8 mouse cellular contexts compared by ENCODE assay signal in the genomic region with DNA sequence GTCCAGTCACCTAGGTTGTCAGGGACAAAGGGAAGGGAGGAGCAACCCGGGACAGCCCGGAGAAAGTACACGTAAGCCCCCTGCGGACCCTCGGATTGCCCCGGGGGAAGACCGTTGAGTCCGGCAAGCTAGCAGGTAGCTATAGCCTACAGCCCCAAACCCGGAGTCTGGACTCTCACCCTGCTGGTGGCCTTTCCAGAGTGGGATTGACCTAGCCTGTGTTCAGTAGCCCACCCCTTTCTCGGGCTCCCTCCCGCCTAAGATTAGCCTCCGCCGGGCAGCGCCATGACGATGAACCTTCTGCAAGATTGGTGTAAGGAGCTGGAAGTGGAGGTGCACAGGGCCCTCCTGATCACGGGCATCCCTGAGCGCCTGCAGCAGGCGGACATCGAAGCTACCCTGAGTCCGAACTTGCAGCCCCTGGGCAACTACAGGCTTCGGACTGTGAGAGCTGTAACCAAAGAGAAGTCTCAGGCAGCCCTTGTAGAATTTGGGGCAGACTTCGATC. TPM values are rescaled to one million over a fixed set of nuclear protein-coding genes. Genes with fewer than 3 reads are reported as not detected.
DNase-seq lines count a peak whose midpoint lies in the region; ATAC-seq and TF ChIP-seq lines count a peak whose summit lies in the region.

No protein-coding gene starts in this region.

- no peak for TF ChIP-seq EP300 in heart, adult 2 months (IDR thresholded peaks at IDR 0.05; ENCODE audit: insufficient read depth, low read depth, low read length)

- ATAC-seq in liver, embryonic 11.5 days (replicated peaks; ENCODE audit: low FRiP score): 0 out of 2 replicates have a peak, but pooled peaks have one; percentile 6
- ATAC-seq in erythroid progenitor cell, adult 5-6 weeks (replicated peaks; ENCODE audit: low FRiP score, poor library complexity, severe bottlenecking): no peak

- TF ChIP-seq CTCF in heart, adult 2 months (IDR thresholded peaks at IDR 0.05): no peak
- 0 out of 2 replicates have a peak, but pooled peaks have one; percentile 1 for TF ChIP-seq CTCF in thymus, adult 2 months (IDR thresholded peaks at IDR 0.05; ENCODE audit: borderline replicate concordance, control insufficient read depth, extremely low read depth, insufficient read depth, low read length, poor library complexity)

- H3K9me3 ChIP-seq in liver, embryonic 11.5 days (ENCODE audit: control insufficient read depth, low read length): no peaks in the 10 kb centered on the region

- intact Hi-C loops in heart, adult 2 months (cut with DNase I): no loop called here

- peak overlapping the region; percentile 84 for H3K9ac ChIP-seq in heart, adult 2 months (ENCODE audit: low read depth, low read length)
- peak overlapping the region; percentile 2 for H3K9ac ChIP-seq in liver, embryonic 11.5 days (ENCODE audit: low read depth, low read length)

- peak overlapping the region; percentile 79 for H3K4me2 ChIP-seq in liver, embryonic 11.5 days

- DNase-seq in heart, adult 2 months: peak in 1 of 2 experiments; percentile 42
- DNase-seq in heart, adult 18-20 months: no peak
- no peak for DNase-seq in thymus, adult 2 months
- no peak for DNase-seq in thymus, postnatal 14 days
- DNase-seq in liver, embryonic 11.5 days (ENCODE audit: low spot score): no peak
- DNase-seq in layer of hippocampus, adult 8-10 months (ENCODE audit: low spot score in 2 of 2): no peak
- no peak for DNase-seq in cerebellum, adult 8-10 months

- no peaks in the 10 kb centered on the region for H3K79me2 ChIP-seq in heart, adult 2 months (replicated peaks; ENCODE audit: control insufficient read depth, insufficient read depth, low read length)

- H3K4me3 ChIP-seq in heart, adult 2 months: peak overlapping the region; percentile 59
- peak overlapping the region; percentile 68 for H3K4me3 ChIP-seq in thymus, adult 2 months (ENCODE audit: control insufficient read depth, insufficient read depth, low read length)
- H3K4me3 ChIP-seq in liver, embryonic 11.5 days (ENCODE audit: low read depth, low read length): peak overlapping the region; percentile 53

- WGBS in heart, adult 2 months: 8% methylated on average over 22 of the region's 22 CpGs
- WGBS in thymus, adult 2 months: 9% methylated on average over 22 of the region's 22 CpGs
- WGBS in liver, embryonic 11.5 days: 4% methylated on average over 22 of the region's 22 CpGs

- no peaks in the 10 kb centered on the region for H3K36me3 ChIP-seq in heart, adult 2 months (ENCODE audit: control insufficient read depth, insufficient read depth, low read length)
- H3K36me3 ChIP-seq in thymus, adult 2 months (ENCODE audit: control insufficient read depth, insufficient read depth, low read length): no peaks in the 10 kb centered on the region
- no peaks in the 10 kb centered on the region for H3K36me3 ChIP-seq in liver, embryonic 11.5 days (ENCODE audit: control insufficient read depth, insufficient read depth, low read length)

- peak overlapping the region; percentile 56 for H3K27ac ChIP-seq in heart, adult 2 months
- no peak overlapping the region for H3K27ac ChIP-seq in thymus, adult 2 months (ENCODE audit: control insufficient read depth, insufficient read depth, low read length)
- no peak overlapping the region for H3K27ac ChIP-seq in liver, embryonic 11.5 days (ENCODE audit: low read depth, low read length)

- no peaks in the 10 kb centered on the region for H3K27me3 ChIP-seq in heart, adult 2 months (ENCODE audit: control insufficient read depth, insufficient read depth, low read length)
- peaks cover 20% of the 10 kb centered on the region; the same call in 1 of the 2 replicates for H3K27me3 ChIP-seq in thymus, adult 2 months (ENCODE audit: control insufficient read depth, insufficient read depth, low read length)
- peaks cover 68% of the 10 kb centered on the region for H3K27me3 ChIP-seq in liver, embryonic 11.5 days (replicated peaks; ENCODE audit: control insufficient read depth, insufficient read depth, low read length)

- peaks cover 2% of the 10 kb centered on the region; the same call in 1 of the 2 replicates for H3K4me1 ChIP-seq in heart, adult 2 months (ENCODE audit: control insufficient read depth, insufficient read depth, low read length)
- peaks cover 36% of the 10 kb centered on the region for H3K4me1 ChIP-seq in thymus, adult 2 months (replicated peaks; ENCODE audit: control insufficient read depth, insufficient read depth, low read length)
- H3K4me1 ChIP-seq in liver, embryonic 11.5 days (replicated peaks; ENCODE audit: control insufficient read depth, insufficient read depth, low read length): peaks cover 7% of the 10 kb centered on the region; the same call in 1 of the 2 replicates

- no peak for TF ChIP-seq POLR2A in heart, adult 2 months (IDR thresholded peaks at IDR 0.05; ENCODE audit: insufficient read depth, low read depth, low read length)
- TF ChIP-seq POLR2A in thymus, adult 2 months (IDR thresholded peaks at IDR 0.05; ENCODE audit: control insufficient read depth, extremely low read depth, insufficient read depth, low read length, poor library complexity): no peak

RNA-seq across cellular contexts. Expression of gene Pnmal2, which starts 0.4 kb away (rescaled TPM):
- total RNA-seq in heart, adult 2 months (2021): 1 to 10 TPM; 3.8 to 4.1 TPM
- 3.5 and 4.4 TPM in 2 replicates for polyA plus RNA-seq in heart, adult 2 months (2012; rRNA removed)
- 1 to 10 TPM; 3.7 to 4.0 TPM for total RNA-seq in heart, adult 18-20 months (2021)
- 2.2 and 3.0 TPM in 2 replicates for polyA plus RNA-seq in thymus, adult 2 months (2012; rRNA removed)
- polyA plus RNA-seq in liver, embryonic 11.5 days (2014; fragmentation: Nextera tagmentation; extraction: Ambion mirVana): 0.58 and 0.80 TPM in 2 replicates
- not detected in 2 replicates for total RNA-seq in erythroid progenitor cell, adult 5-6 weeks (2015; ENCODE audit: low replicate concordance)
- not detected in 2 replicates for total RNA-seq in erythroid progenitor cell, adult 5-6 weeks (2017; ENCODE audit: low replicate concordance)
- total RNA-seq in layer of hippocampus, adult 8-10 months (2022): 100 to 1,000 TPM; 311 to 360 (median 338) TPM

RNA-seq across cellular contexts. Expression of gene Pnmal1, which starts 14.6 kb away (rescaled TPM):
- under 1 TPM in 1 of 2 experiments, not detected in 1; 0.11 TPM for total RNA-seq in heart, adult 2 months (2021)
- 0.06 TPM in 2 replicates for polyA plus RNA-seq in heart, adult 2 months (2012; rRNA removed)
- total RNA-seq in heart, adult 18-20 months (2021): not detected
- not detected in 2 replicates for polyA plus RNA-seq in thymus, adult 2 months (2012; rRNA removed)
- 0.18 and 0.52 TPM in 2 replicates for polyA plus RNA-seq in liver, embryonic 11.5 days (2014; fragmentation: Nextera tagmentation; extraction: Ambion mirVana)
- total RNA-seq in erythroid progenitor cell, adult 5-6 weeks (2015; ENCODE audit: low replicate concordance): not detected in 2 replicates
- not detected in 2 replicates for total RNA-seq in erythroid progenitor cell, adult 5-6 weeks (2017; ENCODE audit: low replicate concordance)
- 100 to 1,000 TPM in 2 of 4 experiments, 10 to 100 TPM in 2; 93.0 to 128 (median 106) TPM for total RNA-seq in layer of hippocampus, adult 8-10 months (2022)

RNA-seq across cellular contexts. Expression of gene Calm3, which starts 20.9 kb away (rescaled TPM):
- 100 to 1,000 TPM; 168 to 175 TPM for total RNA-seq in heart, adult 2 months (2021)
- polyA plus RNA-seq in heart, adult 2 months (2012; rRNA removed): 163 and 206 TPM in 2 replicates
- 100 to 1,000 TPM; 166 to 200 TPM for total RNA-seq in heart, adult 18-20 months (2021)
- polyA plus RNA-seq in thymus, adult 2 months (2012; rRNA removed): 398 and 475 TPM in 2 replicates
- polyA plus RNA-seq in liver, embryonic 11.5 days (2014; fragmentation: Nextera tagmentation; extraction: Ambion mirVana): 147 and 169 TPM in 2 replicates
- 131 and 141 TPM in 2 replicates for total RNA-seq in erythroid progenitor cell, adult 5-6 weeks (2015; ENCODE audit: low replicate concordance)
- 258 and 325 TPM in 2 replicates for total RNA-seq in erythroid progenitor cell, adult 5-6 weeks (2017; ENCODE audit: low replicate concordance)
- total RNA-seq in layer of hippocampus, adult 8-10 months (2022): 1,000 to 10,000 TPM; 1,722 to 2,104 (median 1,900) TPM

RNA-seq across cellular contexts. Expression of gene Gm42372, which starts 38.0 kb away (rescaled TPM):
- not detected for total RNA-seq in heart, adult 2 months (2021)
- 0.03 TPM in 1 of 2 replicates, not detected in the other for polyA plus RNA-seq in heart, adult 2 months (2012; rRNA removed)
- under 1 TPM in 1 of 2 experiments, not detected in 1; 0.08 TPM for total RNA-seq in heart, adult 18-20 months (2021)
- 2.3 TPM in 2 replicates for polyA plus RNA-seq in thymus, adult 2 months (2012; rRNA removed)
- 0.15 and 0.16 TPM in 2 replicates for polyA plus RNA-seq in liver, embryonic 11.5 days (2014; fragmentation: Nextera tagmentation; extraction: Ambion mirVana)
- 0.72 TPM in 1 of 2 replicates, not detected in the other for total RNA-seq in erythroid progenitor cell, adult 5-6 weeks (2015; ENCODE audit: low replicate concordance)
- total RNA-seq in erythroid progenitor cell, adult 5-6 weeks (2017; ENCODE audit: low replicate concordance): 0.13 and 0.53 TPM in 2 replicates
- 10 to 100 TPM; 47.3 to 63.6 (median 51.9) TPM for total RNA-seq in layer of hippocampus, adult 8-10 months (2022)

RNA-seq across cellular contexts. Expression of gene Ptgir, which starts 38.6 kb away (rescaled TPM):
- 1 to 10 TPM; 1.9 to 2.9 TPM for total RNA-seq in heart, adult 2 months (2021)
- 5.2 and 7.4 TPM in 2 replicates for polyA plus RNA-seq in heart, adult 2 months (2012; rRNA removed)
- 1 to 10 TPM; 1.5 TPM for total RNA-seq in heart, adult 18-20 months (2021)
- polyA plus RNA-seq in thymus, adult 2 months (2012; rRNA removed): 11.3 and 11.4 TPM in 2 replicates
- 1.2 and 1.3 TPM in 2 replicates for polyA plus RNA-seq in liver, embryonic 11.5 days (2014; fragmentation: Nextera tagmentation; extraction: Ambion mirVana)
- total RNA-seq in erythroid progenitor cell, adult 5-6 weeks (2015; ENCODE audit: low replicate concordance): 0.36 and 6.7 TPM in 2 replicates
- 1.9 and 2.0 TPM in 2 replicates for total RNA-seq in erythroid progenitor cell, adult 5-6 weeks (2017; ENCODE audit: low replicate concordance)
- total RNA-seq in layer of hippocampus, adult 8-10 months (2022): not detected

Comparison
In these comparisons a context has a peak if more than half of its experiments do, and no peak if none do; other contexts are left out.
1. RNA of gene Pnmal2, which starts 0.4 kb away (total RNA-seq): 311 to 360 TPM in layer of hippocampus, adult 8-10 months; 3.8 to 4.1 TPM in heart, adult 2 months, 3.7 to 4.0 TPM in heart, adult 18-20 months and not detected in erythroid progenitor cell, adult 5-6 weeks; every median in the first group is over 10 times any median in the second.
2. RNA of gene Pnmal1, which starts 14.6 kb away (total RNA-seq): 93.0 to 128 TPM in layer of hippocampus, adult 8-10 months; 0.11 TPM in heart, adult 2 months, not detected in heart, adult 18-20 months and not detected in erythroid progenitor cell, adult 5-6 weeks; every median in the first group is over 10 times any median in the second.
3. RNA of gene Calm3, which starts 20.9 kb away (total RNA-seq): 1,722 to 2,104 TPM in layer of hippocampus, adult 8-10 months; 131 to 325 TPM in erythroid progenitor cell, adult 5-6 weeks, 166 to 200 TPM in heart, adult 18-20 months and 168 to 175 TPM in heart, adult 2 months; every median in the first group is over 4 times any median in the second.
4. Peak in every context shown above with its lines, with median percentiles within 50 percentile points of each other: H3K4me3 ChIP-seq.